Mouse (Mus musculus): ENCODE measurements around the gene Hist2h3b. TPM values are rescaled to one million over a fixed set of nuclear protein-coding genes. Genes with fewer than 3 reads are reported as not detected.
"Not testable (repeated sequence)": the region's sequence is repeated elsewhere in the genome, so short reads cannot be mapped to it uniquely, and the experiment has no call there.

Gene Hist2h3b
- total RNA-seq, 2 experiments from 2014 or later, result 37.9 to 43.2 TPM

- DNase-seq (ENCODE audit: low spot score in 2 of 2), result peak; percentile 63
Measured at GRCm38 (mm10) chr3:96262216-96262875, 6.1 kb upstream of the Hist2h3b start.

- DNase-seq (ENCODE audit: low spot score in 2 of 2), result peak; percentile 94 to 95
Measured at GRCm38 (mm10) chr3:96262979-96263550, 5.4 kb upstream of the Hist2h3b start, which contains the start of gene Hist2h4. Hist2h4 (minus strand) TSS chr3:96263311.

DNA sequence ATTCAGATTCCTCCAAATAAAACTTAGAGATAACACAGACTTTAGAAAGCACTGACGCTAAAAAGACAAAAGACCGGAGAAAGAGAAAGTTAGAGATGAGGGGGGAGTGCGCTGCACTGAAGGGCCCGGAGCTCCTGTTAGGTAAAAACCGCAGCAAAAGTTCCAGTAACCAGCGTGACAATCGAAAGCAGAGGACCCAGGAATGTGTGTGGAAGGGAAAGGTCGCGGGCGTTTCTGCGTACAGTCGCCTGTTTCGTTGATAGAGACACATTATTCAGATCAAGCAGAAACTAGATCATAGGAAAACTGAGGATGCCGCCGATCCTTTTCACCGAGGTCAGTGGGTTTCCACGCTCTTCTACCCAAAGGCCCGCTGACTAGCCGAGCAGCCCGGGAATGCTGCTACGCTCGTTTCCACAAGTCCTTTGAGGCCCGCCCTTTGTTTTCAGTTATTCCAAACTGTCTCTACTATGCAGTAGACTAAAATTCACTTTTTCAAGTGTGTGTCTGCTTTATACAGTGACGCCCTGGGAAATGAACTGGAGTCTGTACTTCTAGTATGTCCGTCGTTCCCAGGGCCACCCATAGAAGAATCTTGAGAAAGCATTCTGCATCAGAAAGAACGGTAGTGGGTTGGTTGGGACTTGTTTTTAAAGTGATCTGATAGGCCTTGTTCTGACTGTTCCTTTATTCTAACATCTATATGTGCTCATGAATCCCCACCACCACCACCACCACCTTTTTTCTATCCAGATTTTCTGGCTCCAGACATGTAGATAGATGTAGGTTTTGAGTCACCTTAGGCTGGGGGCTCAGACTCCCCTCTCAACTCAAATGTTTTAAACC lies 4.7 kb upstream of the Hist2h3b start:
- DNase-seq (ENCODE audit: low spot score in 2 of 2), result peak; percentile 48 to 64

DNA sequence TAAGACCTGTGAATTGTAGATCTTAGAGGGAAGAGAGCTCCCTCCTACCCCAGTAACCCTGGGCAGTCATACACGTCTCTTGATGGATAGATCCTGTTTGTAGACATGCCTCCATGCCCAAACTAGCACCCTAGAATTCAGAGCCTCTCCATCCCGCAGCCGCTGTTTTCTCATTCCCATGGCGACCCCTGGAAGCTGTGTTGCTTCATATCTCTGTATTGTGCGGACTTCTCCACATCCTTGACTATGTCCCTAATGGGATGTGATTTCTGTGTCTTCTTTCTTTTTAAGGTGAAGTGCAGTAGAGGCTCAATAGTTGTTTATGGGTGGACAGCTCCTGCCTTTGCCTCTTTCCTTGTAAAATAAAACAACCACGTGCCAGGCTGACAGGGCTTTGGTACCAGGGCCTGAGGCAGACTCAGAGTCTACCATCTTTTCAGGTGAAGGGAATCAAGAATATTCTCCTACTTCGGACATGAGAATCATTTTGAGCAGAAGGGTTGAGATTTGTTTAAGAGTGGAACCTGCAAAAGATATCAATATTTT lies 4.0 kb upstream of the Hist2h3b start:
- DNase-seq (ENCODE audit: low spot score in 2 of 2), result no peak

GRCm38 (mm10) chr3:96266132-96266710 lies 2.2 kb upstream of the Hist2h3b start:
- no peak for DNase-seq (ENCODE audit: low spot score in 2 of 2)

- DNase-seq (ENCODE audit: low spot score in 2 of 2), result no peak
Measured at GRCm38 (mm10) chr3:96267541-96267940, 913 bp upstream of the Hist2h3b start.

GRCm38 (mm10) chr3:96268776-96269378 lies 423 bp downstream of the Hist2h3b start:
- DNase-seq (ENCODE audit: low spot score in 2 of 2), result peak in 1 of 2 experiments; percentile 36

DNA sequence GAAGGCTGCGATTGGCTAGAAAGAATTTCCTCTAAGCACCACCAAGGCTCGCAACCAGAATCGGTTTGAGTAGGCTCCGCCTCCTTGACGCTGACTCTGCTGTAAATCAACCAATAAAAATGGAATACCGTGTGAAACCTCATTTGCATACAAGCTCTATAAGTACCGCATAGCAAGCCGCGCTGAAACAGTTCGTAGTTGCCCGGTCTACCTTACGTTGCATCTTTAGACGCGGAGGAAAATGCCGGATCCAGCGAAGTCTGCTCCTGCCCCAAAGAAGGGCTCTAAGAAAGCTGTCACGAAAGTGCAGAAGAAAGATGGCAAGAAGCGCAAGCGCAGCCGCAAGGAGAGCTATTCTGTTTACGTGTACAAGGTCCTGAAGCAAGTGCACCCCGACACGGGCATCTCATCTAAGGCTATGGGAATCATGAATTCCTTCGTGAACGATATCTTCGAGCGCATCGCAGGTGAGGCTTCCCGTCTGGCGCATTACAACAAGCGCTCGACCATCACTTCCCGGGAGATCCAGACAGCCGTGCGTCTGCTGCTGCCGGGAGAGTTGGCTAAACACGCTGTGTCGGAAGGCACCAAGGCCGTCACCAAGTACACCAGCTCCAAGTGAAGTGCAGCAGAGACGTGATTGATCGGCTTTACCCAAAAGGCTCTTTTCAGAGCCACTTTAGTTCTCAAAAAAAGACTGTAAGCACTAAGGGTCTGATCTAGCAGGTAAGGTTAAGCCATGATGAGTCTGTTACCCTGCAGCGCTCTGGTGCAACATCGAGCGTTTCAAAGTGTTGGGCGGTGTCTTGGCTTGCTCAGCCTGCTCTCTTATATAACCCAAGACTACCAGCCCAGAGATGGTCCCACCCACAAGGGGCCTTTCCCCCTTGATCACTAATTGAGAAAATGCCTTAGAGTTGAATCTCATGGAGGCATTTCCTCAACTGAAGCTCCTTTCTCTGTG lies 1.3 kb downstream of the Hist2h3b start, which contains the start of gene Hist2h2bb:
Gene Hist2h2bb, plus strand, starts transcription at position 242 of the 964 bp plus-strand sequence.
- DNase-seq (ENCODE audit: low spot score in 2 of 2), result peak; percentile 81 to 85

- no peak for DNase-seq (ENCODE audit: low spot score in 2 of 2)
Measured at GRCm38 (mm10) chr3:96273591-96274465, 5.4 kb downstream of the Hist2h3b start.

DNA sequence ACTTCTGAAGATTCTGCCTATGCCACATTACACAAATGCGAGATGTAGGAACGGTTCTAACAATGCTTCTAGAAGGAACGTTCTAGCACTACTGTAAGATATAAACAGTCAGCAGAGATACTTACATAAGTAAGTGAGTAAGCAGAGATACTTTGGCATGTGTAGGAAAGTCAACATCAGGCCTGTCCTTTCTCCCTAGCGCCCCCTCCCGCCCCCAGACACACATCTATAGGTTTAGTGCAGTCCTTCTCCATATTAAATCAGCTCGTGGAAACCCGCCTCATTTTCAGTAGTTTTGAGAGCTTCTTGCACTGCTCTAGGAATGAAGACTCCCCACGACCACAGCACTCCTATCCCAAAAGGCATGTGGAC lies 9.0 kb downstream of the Hist2h3b start:
- DNase-seq (ENCODE audit: low spot score in 2 of 2), result no peak

DNA sequence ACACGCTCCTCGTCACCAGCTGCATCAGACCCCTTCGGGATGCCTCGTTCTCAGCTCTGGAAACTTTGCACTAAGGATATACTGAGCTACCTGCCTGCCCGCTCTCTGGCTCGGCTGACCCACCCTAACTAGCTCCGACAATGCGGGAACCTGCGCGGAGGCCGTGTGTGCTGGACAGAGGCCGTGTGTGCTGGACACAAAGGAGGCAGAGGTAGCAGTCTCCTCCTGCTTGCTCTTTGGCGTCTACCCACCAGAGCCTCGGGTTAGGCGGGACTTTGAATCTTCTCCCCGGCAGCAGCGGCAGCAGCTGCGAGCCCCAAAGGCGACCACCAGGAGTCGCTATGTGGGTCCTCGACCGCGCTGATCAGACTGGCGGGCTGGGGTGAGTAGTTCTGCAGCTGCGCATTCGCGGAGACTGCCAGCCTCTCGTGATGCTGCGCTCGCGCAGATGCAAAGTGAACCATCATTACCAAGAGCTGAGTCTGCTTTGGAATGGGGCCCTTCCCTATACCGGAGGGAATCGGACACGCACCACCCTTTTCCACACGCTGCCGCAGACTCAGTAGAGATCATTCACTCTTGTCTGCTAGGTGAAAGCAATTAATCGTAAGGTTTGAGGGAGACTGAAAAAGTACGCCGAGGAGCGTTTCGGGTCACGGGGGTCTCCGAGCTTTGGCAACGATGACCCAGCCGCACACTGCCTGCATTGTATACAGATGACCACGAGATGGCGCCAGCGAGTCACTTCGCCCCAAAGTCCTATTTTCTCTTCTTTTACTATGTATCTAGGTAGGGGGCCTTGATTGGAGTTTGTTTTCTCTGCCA lies 9.6 kb downstream of the Hist2h3b start:
- DNase-seq (ENCODE audit: low spot score in 2 of 2), result peak; percentile 86 to 88

- no peak for DNase-seq (ENCODE audit: low spot score in 2 of 2)
Measured at GRCm38 (mm10) chr3:96280660-96281059, 12.2 kb downstream of the Hist2h3b start.

- no peak for DNase-seq (ENCODE audit: low spot score in 2 of 2)
Measured at GRCm38 (mm10) chr3:96284457-96284856, 16.0 kb downstream of the Hist2h3b start.

- not testable (repeated sequence) for DNase-seq (ENCODE audit: low spot score in 2 of 2)
Measured at GRCm38 (mm10) chr3:96287334-96287733, 18.9 kb downstream of the Hist2h3b start.

DNA sequence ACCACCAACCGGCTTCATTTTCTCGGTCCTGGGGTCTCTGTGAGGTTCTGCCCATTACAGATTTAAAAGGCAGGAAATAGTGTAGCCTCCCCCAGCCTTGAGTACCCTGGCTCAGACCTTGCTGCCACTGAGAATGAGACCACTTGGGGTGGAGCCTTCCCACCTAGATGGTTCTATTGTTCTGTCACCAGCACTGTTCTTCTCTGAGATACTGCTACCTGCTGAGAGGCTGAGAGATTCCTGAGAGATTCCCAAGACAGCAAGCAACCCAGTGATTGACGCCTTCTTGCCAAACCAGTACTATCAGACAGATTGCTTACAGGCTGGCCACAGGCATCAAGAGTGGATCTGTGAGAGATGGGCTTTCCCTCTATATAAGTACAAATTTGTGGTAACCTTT lies 20.7 kb downstream of the Hist2h3b start:
- DNase-seq (ENCODE audit: low spot score in 2 of 2), result no peak

DNA sequence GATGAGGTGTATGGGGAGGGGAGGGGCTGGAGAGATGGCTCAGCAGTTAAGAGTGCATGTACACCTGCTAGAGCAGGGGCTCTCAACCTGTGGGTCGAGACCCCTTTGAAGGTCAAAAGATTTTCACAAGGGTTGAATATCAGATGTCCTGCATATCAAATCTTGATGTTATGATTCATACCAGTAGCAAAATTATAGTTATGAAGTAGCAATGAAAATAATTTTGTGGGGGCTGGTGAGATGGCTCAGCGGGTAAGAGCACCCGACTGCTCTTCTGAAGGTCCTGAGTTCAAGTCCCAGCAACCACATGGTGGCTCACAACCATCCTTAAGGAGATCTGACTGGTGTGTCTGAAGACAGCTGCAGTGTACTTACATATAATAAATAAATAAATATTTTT lies 22.3 kb downstream of the Hist2h3b start:
- not testable (repeated sequence) for DNase-seq (ENCODE audit: low spot score in 2 of 2)

DNA sequence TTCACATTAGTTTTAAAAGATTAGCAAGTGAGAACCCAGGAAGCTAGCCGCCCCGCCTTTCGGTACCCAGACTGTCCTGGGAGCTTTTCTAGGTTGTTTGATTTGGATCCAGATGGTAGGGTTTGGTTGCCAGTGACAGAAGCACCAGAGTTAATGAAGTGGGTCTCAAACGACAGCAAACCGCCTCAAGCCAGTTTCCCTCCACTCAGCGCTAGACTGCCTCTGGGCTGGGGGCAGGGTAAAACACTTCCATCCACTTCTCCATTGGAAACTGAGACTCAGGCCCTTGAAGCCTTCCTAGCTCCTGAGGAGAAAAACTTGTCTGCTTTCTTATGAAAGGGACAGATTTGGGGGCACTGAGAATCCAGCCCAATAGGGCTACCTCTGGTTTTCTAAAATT lies 24.2 kb downstream of the Hist2h3b start:
- DNase-seq (ENCODE audit: low spot score in 2 of 2), result no peak

DNA sequence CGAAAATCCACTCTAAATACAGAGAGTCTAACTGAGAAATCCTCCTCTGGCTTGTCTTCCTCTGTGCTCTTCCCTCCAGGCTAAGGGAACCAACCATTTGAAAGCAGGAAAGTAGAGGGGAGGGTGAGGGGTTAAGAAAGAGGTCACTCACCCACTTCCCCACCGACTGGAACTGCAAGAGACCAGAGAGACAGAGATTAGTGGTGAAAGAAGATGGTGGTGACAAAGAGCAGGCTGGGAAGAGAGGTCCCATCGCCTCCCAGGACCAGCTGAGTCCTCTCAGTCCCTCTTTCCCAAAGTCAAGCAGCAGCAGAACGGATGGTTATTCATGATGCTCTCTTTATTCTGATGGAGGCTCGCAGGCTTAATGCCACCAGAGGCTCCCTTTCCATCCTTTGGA lies 24.9 kb downstream of the Hist2h3b start:
- DNase-seq (ENCODE audit: low spot score in 2 of 2), result no peak
